Mouse (Mus musculus): ENCODE results near the gene Fras1.

Gene Fras1

DNA sequence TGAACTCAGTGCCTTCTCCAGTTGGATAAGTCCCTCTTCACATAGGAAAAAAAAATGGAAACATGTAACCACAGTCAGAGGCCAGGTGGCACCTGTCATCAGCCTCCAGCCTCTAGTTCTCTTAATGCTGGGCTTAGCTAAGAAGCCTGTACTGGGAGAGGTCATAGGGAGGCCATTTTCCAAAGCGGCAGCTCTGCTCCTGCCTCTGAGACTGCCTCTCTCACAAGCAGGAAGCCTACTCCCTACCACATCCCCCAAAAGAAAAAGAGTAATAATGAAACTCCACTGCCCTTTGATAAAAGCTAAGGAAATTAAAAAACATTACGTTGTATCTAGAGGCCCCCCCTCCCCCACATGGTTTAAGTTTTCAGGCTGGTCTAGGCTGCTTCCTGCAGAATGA lies 309.0 kb downstream of the Fras1 start:
- no peak for DNase-seq (ENCODE audit: low read depth)

DNA sequence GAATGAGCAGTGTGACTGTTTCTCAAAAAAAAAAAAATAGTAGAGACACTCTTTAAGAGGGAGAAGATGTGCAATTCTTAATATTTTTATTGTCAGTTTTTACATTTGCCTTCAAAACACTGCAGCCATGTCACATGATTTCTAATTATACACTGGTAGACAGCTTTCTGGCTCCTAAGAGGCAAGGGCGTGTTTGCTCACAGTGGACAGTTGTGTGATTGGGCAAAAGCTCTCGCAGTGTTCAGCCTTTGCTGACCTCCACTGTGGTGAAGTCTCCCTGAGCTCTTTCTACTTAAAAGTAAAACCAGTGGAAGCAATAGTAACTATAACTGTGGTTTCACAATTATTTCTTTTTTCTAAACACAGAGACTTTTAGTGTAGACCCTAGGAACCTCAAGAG lies 315.1 kb downstream of the Fras1 start:
- DNase-seq (ENCODE audit: low read depth), result no peak

DNA sequence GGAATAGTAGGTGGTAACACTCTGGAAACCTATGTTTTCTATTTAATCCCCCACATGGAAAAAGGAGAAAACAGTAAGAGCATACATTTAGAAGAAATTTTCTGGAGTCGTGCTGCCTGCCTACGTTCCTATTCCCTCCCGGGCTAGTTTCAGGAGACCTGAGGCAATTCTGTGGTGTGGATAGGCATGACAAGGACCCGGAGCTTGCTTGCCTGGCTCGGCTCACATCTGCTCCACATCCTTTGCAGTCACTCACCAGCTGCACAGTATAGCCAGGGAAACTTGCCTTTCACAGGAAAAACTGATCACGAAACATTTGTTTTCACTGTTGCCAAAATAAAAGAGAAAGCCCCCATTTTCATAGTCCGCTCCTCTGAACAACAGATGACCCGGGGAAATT lies 325.2 kb downstream of the Fras1 start:
- no peak for DNase-seq (ENCODE audit: low read depth)

DNA sequence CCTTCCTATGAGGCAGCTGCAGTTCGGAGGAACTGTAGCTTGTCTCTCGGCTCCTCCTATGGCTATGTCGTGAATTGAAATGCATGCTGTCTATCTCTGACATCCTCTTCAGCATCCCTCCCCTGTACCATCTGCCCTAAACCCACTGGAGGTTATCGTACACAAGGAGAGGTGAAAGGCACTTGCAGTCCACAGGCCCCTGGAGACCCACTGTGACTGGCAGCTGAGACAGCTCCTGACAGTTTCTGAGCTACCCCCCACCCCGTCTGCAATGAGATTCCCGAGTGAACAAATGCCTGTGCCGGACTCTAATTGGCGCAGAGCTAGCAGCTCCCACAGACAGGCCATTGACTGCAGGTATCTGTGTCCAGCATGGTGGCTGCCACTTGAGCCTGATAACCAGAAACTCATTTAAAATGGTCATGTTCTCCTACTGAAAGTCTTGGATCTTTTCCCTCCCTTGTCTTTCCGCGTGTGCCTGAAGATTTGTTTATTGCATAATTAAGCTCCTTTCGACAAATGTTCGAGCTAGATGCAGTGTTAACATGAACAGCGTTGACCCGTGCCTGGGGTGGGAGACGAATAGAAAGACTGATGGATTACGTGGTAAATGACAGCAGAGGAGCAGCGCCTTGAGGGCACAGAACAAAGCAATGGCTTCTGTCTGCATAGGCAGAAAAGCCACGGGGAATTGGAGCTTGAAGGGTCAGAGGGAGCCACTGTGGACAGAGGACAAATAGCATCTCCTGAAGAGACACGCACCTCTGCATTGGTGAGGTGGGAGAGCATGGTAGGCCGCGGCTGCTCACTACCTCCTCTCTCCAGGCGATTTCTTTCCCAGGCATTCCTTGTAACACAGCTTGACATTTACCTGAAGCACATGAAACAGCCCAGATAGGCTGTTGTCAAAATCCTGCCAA lies 329.2 kb downstream of the Fras1 start:
- DNase-seq (ENCODE audit: low read depth), result no peak

DNA sequence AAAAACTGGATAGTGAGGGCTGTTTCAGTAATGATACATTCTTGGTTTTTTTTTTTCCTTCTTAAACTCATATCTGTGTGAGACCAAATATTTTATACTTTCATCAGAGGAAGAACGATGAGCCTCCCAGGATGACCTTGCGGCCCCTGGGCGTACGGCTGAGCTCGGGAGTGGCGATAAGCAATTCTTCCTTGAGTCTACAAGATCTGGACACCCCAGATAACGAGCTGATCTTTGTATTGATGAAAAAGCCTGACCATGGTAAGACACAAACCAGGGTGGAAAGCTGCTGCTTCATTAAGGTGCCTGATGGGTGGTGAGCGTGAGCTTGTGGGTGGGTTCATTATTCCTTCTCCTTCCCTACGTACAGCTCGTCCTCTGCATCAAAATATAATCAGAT lies 334.8 kb downstream of the Fras1 start:
- DNase-seq (ENCODE audit: low read depth), result no peak

DNA sequence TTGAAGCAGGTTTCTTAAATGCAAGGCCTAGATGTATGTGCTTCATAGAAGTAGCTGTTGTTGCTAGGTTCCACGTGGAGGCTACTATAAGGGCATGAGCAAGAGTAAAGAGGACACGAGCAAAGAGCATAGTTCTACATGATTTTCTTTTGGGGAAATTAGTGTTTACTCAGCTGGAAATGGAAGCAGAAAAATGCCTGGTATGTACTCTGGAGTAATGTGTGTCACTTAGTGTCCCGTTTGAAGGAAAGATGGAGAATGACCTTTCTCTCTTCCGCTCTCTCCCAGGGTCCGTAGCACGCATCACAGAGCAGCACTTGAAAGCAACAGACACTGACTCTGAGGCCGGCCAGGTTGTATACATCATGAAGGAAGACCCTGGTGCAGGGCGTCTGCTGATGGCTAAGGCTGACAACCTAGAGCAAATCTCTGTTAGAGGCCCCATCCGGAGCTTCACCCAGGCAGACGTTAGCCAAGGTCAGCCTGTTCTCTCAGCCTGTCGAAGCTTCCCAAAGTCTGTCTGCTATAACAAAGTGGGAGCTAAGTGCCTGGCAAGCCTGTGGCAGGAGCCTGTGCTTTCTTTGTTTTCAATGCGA lies 338.4 kb downstream of the Fras1 start:
- DNase-seq (ENCODE audit: low read depth), result no peak

DNA sequence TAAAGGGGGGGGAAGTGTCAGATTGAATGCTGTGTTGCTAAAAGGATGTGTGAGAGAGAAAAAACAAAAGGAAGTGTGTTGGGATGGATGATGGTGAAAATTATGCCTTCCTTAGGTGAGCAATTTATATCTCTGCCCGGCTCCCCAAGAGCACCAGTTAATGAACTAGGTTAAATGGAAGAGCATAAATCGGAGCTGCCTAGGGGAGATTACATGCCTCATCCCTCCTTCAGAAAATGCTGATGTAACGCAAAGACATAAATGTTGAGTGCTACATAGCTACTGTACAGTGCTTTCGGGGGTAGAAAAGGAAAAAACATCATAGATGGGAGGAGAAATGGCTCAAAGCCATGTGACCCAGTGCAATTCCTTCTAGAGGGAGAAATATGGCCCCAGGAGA lies 339.0 kb downstream of the Fras1 start:
- no peak for DNase-seq (ENCODE audit: low read depth)

DNA sequence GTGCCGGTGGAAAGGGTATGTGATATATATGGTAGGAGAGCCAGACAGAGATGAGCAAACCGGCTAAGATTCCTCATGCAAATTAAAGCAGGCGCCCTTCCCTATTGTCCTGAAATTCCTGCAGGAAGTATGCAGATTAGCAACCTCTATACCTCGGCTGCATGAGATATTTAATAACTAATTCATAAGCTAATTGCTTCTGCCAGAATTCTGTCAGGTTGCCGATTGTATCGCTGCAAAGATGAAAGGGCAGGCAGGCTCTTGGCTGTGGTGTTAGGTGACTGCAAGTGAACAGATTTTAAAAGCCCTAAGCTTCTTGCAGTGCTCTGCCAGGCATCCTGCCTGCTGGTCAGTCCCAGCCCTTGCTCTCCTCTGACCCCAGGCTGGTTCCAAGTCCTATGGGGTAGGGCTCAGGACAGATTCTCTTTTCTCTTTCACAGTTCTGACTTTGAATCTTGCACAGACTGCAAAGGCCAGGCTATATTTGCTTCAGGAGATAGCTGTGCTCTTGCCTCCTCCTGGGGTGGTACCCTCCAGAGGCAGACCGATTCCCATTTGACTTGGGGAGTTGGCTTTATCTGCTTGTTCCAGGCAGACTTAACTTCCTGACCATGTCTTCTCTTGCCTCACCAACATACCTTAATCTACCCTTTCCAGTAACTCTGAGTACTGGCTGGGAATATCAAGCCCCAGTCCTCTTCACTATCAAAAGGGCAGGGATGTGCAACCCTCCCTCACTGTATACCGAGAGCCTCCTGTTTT lies 342.7 kb downstream of the Fras1 start:
- no peak for DNase-seq (ENCODE audit: low read depth)

DNA sequence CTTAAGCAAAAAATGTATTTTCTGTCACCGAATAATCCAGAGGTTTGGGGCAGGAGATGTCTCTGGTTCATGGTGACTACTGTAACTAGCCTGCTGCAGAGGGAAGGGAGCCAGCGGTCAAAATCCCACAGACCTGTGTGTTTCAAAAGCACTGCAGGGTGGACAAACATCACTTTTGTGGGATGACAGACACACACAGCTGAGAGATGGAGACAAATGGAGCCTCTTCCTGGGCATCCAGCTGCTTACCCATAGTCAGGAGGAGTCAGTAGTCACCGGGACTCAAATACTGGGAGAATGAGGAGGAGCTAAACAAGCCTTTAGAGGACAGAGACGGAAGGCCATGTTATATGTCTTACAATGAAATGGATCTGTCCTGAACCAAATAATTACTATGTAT lies 343.9 kb downstream of the Fras1 start:
- DNase-seq (ENCODE audit: low read depth), result no peak

DNA sequence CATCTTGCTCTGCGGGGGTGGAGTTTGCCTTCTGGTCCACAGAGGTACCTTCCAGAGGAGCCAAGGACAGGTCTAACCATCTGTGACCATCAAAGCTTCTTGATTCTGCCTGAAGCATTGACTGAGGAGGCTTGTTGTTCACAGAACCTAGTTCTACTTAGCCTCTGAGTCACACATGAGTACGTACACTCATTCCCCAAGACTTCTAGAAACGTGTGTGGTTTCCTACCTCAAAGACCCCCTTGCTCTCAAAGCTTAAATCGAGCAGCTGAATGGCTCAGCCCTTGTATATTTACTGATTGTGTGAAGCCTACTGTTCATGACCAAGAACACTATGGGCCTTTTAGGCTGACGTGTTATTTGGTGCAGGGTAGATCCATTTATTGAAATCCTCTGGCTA lies 344.8 kb downstream of the Fras1 start:
- no peak for DNase-seq (ENCODE audit: low read depth)

DNA sequence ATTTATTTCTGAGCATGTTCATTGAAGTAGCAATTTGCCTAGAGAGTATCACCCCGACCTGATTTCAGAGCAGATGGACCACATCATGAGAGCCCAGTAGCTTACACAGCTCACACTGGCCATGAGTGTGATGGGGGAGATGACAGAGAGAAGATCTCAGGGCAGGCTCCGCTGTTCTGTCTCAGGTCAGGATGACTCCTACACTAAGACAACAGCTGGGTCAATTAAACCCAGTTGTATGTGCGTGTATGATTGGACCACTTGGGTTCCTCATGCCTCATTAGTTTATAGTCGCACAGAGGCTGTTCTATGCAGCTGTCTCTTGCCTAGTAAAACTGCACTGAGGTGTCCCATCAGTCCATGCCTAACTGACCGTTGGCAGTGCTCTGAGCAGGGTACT lies 345.5 kb downstream of the Fras1 start:
- DNase-seq (ENCODE audit: low read depth), result no peak

DNA sequence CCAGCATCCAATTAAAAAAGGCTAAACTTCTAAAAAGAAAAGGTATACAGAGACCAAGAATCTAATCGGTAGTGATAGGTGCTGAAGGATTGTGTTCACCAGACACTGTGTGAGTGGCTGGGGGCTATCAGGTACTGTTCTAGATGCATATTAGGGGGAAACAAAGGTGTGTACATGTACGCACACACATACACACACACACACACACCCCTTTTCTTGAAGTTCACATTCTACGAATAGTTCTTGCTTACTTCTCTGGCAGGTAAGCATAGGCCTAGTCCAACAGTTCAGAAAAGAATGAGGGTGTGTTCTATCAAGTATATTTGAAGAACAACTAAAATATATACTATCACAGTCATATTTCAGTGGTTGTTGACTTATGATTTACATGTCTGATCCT lies 348.9 kb downstream of the Fras1 start:
- DNase-seq (ENCODE audit: low read depth), result no peak

DNA sequence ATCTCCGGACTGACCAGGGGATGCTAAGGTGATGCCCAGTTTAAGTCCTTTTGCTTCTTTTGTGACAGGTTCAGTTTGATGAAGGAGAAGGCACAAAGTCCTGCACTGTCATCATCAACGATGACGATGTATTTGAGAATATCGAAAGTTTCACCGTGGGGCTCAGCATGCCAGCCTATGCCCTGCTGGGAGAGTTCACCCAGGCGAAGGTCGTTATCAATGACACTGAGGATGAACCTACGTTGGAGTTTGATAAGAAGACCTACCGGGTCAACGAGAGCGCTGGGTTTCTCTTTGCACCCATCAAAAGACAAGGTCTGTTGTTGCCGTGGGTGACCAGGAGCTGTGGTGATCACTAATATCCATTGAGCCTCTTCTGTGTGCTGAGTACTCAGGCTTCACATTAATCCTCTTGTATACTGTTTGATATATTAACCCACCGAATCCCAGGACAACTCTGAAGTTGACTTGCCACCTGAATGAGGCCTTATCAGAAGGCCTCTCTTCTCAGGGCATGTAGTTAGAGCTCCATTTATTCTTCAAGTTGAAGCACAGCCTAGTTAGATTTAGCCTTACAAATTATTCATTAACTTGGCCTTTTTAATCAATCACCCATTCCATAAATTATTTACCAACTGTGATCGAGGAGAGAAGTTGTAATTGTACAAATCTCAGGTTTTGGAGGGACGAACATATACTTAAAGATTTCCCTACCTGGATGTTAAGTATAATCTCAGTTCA lies 365.6 kb downstream of the Fras1 start:
- DNase-seq (ENCODE audit: low read depth), result no peak

DNA sequence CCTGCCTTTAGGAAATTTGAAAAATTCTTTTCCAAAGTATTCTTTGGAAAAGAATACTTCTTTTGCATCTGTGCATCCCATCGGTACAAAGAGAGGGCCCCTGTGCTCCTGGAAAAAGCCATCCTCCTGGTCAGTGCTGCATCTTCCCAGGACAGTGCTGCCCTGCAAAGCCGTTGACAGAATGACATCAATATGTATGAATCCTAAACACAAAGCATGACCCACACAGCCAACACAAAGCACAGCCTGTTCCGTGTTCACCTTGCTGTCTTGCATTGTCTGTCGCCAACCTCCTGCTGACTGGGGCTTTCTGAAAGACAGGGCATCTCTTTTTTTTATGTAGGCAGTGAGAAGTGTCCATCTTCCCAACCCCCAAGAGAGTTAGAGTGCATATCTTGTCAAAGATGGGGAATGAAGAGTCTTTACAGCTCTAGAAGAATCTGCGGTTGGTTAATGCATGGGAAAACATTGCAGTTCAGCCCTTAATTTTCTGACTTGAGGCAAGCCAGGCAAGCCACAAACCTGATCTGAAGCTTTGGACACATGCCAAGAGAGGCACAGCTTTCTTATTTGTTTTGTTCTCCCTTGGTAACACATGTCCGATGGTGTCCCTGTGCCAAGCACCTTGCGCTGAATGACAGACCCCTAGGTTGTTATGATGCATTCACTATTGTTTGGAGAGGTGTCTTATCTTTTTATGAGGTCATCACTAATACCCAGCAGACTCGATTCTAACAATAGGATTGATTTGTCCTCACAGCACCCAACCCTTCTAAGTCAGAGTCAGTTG lies 373.6 kb downstream of the Fras1 start:
- DNase-seq (ENCODE audit: low read depth), result no peak

DNA sequence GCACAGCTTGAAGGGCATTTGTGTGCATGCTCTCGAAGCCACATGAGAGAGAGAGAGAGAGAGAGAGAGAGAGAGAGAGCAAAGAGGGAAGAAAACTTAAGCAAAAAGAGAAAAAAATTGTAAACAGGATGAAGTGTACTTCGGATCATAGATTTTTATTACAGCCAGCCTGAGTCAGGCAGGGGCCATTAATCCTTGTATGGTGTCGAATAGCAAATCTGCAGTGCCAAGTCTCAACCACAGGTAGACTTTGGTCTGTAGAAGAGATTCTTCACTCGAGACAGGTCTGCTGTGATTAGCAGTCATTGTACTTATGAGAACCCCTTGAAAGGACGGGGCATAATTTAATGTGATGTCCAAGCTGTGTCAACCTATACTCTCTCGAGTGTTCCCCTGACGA lies 383.9 kb downstream of the Fras1 start:
- no peak for DNase-seq (ENCODE audit: low read depth)

DNA sequence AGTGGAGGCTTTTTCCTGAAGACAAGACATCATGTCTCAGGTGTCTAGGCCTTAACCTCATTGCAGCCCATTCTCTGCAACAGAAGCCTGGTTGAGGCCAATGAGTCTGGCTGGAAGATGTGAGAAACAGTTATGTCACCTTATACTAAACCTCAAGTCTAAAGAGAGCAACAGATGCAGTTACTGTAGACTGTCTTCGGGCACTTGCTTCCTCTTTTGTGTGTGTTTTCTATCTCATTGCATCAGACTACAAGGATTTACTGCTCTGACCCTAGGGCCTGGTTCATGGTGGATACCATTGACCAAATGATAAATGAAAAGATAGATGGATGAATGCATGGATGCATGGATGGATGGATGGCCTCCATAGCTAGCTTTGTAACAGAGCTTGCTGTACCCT lies 388.3 kb downstream of the Fras1 start:
- no peak for DNase-seq (ENCODE audit: low read depth)

DNA sequence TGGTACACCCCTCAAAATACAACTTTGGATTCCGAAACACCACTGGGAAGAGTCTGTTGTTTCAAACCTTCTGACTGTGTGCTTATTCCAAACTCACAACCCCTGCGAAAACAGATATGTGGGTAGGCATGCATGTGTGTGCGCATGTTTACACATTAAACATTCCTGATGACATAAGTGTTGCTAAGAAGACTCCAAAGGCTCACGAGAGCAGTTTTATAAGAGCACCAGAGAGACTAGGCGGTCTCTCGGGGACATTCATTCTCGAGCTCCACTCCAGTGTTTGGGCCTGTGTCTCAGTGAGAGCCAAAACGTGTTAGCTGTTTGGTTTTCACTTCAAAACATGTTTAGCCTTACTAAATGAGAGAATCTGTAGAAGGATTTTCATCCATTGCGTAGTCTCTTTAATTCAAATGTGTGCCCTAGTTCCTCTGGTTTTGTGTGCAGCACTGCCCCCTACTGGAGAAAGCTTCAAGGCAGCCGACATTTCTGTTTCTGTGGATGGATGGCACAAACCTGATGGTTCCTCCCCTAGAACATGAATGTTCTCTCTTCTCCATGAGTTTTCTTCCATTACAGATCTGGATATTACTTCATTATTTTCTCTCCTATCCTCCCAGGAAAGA lies 395.2 kb downstream of the Fras1 start:
- peak; percentile 28 for DNase-seq (ENCODE audit: low read depth)

DNA sequence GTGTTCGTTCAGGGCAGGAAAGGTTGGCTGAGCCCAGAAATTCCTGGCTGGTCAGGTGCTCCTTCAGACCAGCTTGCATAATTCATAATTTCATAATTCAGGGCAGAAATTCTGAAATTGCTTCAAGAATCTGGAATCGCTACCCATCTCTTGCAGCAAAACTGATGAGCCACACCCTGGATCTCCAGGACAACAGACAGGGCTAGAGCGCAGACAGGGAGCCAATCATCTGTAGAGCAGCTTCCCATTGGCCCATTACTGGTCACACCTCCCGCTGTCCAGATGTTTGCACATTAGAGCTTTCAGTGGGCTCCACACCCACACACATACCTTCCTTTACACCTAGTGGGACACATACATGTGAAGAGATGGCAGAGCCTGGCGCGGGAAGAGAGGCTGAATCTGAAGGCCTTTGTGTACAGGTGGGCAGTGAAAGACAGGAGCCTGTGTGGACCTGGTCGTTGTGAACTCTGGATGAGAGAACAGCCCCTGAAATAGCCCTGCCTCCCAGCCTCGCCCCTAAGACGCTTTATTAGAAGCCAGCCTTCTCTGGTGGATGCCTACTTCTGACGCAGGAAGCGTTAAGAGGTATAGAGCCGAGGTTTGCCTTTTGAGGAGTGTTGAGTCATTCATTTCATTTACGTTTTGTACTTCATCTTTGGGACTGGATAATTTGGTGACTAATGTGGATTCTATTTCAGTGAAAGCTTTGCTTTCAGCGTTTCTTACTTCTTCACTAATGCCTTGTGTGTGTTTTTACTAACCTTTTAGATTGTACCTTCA lies 409.9 kb downstream of the Fras1 start:
- DNase-seq (ENCODE audit: low read depth), result no peak

DNA sequence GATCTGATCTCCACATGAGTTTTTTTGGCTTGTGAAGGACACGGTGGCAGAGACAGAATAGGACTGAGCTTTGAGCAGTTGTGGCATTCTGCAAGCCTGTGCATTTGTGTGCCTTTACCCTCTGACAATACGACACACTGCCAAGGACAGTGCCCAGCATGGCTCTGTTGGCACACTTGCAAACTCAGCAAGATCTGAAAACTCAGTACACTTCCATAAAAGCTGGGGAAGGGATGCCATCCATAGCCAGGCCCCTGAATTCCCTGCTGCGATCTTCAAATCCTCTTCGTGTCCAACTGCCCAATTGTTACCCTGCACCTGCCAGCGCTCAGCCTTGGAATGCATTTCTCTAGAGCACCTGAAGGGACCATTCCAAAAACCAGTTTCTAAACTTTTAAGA lies 411.3 kb downstream of the Fras1 start:
- no peak for DNase-seq (ENCODE audit: low read depth)

DNA sequence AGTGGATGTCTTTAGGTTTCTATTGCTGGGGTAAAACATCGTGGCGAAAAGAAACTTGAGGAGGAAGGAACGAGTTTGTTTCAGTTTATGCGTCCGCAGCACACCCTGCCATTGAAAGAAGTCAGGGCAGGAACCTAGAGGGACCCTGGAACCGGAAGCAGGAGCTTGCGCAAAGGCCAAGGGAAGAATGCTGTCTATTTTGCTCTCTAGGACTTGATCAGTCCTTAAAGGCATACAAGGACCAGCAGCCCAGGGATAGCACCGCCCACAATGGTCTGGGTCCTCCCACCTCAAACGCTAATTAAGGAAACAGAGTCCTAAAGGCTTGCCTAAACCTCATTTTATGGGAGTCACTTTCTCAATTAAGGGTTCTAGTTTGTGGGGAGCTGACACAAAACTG lies 418.7 kb downstream of the Fras1 start:
- DNase-seq (ENCODE audit: low read depth), result no peak

Data from naive thymus-derived CD4-positive, alpha-beta T cell, adult 2 months (primary cell).